Mouse (Mus musculus) liver, postnatal 0 days (tissue): Measurements from ENCODE around the gene Plch1.

ENCODE experiments used
- CTCF ChIP-seq: sonication (generic); IDR thresholded peaks from 2 replicates; pipeline ENCODE4 v1.5.1; 2016; ENCODE audit warnings: antibody characterized with exemption, low read depth
- EP300 ChIP-seq: IDR thresholded peaks from 2 replicates; pipeline ENCODE4 v1.6.1; 2016; ENCODE audit warnings: antibody characterized with exemption, low read depth, mild to moderate bottlenecking

- TF ChIP-seq CTCF = no peak
- TF ChIP-seq EP300 = no peak
These were observed 2.1 kb downstream of the Plch1 start for GRCm38 (mm10) chr3:63897177-63897576.
